Mouse (Mus musculus) heart, postnatal 0 days (tissue): ENCODE data around the gene Nt5c1b. TPM values are rescaled to one million over a fixed set of nuclear protein-coding genes. Genes with fewer than 3 reads are reported as not detected.

Experiments used
- ATAC-seq: fragments of 200-750 bp; cut with Nextera tagmentation; 2 replicates; pipeline ENCODE4 v1.8.0; 2017; ENCODE audit warnings: low read depth, moderate number of reproducible peaks, moderate library complexity; ENCODE audit not compliant: insufficient read depth
- DNase-seq: peaks from one replicate; pipeline ENCODE4 v3.0.0-alpha.2; 2016; ENCODE audit warnings: low spot score
- H3K27ac ChIP-seq: fragments of 300-500 bp; sonication (generic); 2 replicates; pipeline ENCODE4 v1.5.1; 2014; ENCODE audit warnings: low read depth, mild to moderate bottlenecking
- H3K27me3 ChIP-seq: fragments of 300-500 bp; sonication (generic); 2 replicates; pipeline ENCODE4 v1.6.1; 2014; ENCODE audit warnings: low read length, mixed read lengths; ENCODE audit not compliant: control insufficient read depth, insufficient read depth
- H3K36me3 ChIP-seq: fragments of 300-500 bp; sonication (generic); replicated peaks from 2 replicates; pipeline ENCODE4 v1.6.1; 2014; ENCODE audit warnings: low read length, mixed read lengths; ENCODE audit not compliant: control insufficient read depth, insufficient read depth
- H3K4me1 ChIP-seq: fragments of 300-500 bp; sonication (generic); 2 replicates; pipeline ENCODE4 v1.6.1; 2014; ENCODE audit warnings: antibody characterized with exemption; ENCODE audit not compliant: control insufficient read depth, insufficient read depth
- H3K4me2 ChIP-seq: fragments of 300-500 bp; sonication (generic); 2 replicates; pipeline ENCODE4 v1.6.1; 2014; ENCODE audit warnings: low read depth, mild to moderate bottlenecking, low read length, moderate library complexity
- H3K4me3 ChIP-seq: fragments of 300-500 bp; sonication (generic); 2 replicates; pipeline ENCODE4 v1.5.1; 2014; ENCODE audit warnings: low read depth, low read length
- H3K9ac ChIP-seq: fragments of 300-500 bp; sonication (generic); replicated peaks from 2 replicates; pipeline ENCODE4 v1.6.1; 2014; ENCODE audit warnings: low read depth, low read length, mixed read lengths
- H3K9me3 ChIP-seq: fragments of 300-500 bp; sonication (generic); replicated peaks from 2 replicates; pipeline ENCODE4 v1.6.1; 2016; ENCODE audit warnings: low read length; ENCODE audit not compliant: control insufficient read depth
- CTCF ChIP-seq: IDR thresholded peaks from 2 replicates; pipeline ENCODE4 v1.5.1; 2016; ENCODE audit warnings: antibody characterized with exemption, control low read depth, low read depth
- EP300 ChIP-seq: IDR thresholded peaks from 2 replicates; pipeline ENCODE4 v1.6.1; 2016; ENCODE audit warnings: antibody characterized with exemption, low read depth
- WGBS: fragments of 180-500 bp; shearing (Covaris S2); extraction: QIAGEN DNeasy Blood & Tissue Kit; methylation state at CpG from one replicate; pipeline ENCODE4 v1.1.7; 2014; 5-methylcytosine and 5-hydroxymethylcytosine counted together
- polyA plus RNA-seq: library from polyadenylated mRNA; unstranded; fragments of >200 nt; fragmentation: Nextera tagmentation; extraction: Ambion mirVana; gene quantifications from 2 replicates; pipeline ENCODE4 v1.2.1, GENCODE M21; 2015
- total RNA-seq: library from RNA; depleted of rRNA; stranded (reverse); fragments of >200 nt; gene quantifications from 2 replicates; pipeline ENCODE4 v1.2.3, GENCODE M21; 2014; ENCODE audit warnings: low replicate concordance; rRNA removed

Gene Nt5c1b
- total and polyA plus RNA-seq, 2 experiments from 2014 or later, result not detected

DNA sequence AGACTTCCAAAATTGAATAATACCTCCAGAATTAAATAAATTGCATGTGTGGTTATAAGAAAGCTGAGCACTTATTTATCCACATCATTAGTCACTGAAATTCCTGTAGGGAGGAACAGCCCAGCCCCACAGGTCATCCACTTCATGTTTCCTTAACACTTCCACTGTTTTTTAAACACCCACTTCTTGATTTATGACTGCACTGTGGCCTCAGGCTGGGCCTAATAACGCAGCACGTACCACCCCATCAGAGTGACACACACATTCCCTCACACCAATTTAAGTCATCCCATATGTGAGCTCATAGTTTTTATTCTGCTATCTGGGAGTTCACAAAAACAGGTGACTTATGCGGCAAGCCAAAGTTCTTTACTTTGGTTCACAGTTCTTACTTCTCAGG lies 52.6 kb downstream of the Nt5c1b start:
- ATAC-seq (no peak), DNase-seq (no peak)
- Histone ChIP-seq H3K9ac (no peak overlapping the region), H3K4me1 (no peaks in the 10 kb centered on the region), H3K36me3 (no peaks in the 10 kb centered on the region), H3K9me3 (no peaks in the 10 kb centered on the region), H3K4me3 (no peak overlapping the region), H3K4me2 (no peak overlapping the region), H3K27ac (no peak overlapping the region), H3K27me3 (no peaks in the 10 kb centered on the region)
- no peak for TF ChIP-seq EP300
- no peak for TF ChIP-seq CTCF
- WGBS, result 66% methylated on average over 3 of the region's 3 CpGs

DNA sequence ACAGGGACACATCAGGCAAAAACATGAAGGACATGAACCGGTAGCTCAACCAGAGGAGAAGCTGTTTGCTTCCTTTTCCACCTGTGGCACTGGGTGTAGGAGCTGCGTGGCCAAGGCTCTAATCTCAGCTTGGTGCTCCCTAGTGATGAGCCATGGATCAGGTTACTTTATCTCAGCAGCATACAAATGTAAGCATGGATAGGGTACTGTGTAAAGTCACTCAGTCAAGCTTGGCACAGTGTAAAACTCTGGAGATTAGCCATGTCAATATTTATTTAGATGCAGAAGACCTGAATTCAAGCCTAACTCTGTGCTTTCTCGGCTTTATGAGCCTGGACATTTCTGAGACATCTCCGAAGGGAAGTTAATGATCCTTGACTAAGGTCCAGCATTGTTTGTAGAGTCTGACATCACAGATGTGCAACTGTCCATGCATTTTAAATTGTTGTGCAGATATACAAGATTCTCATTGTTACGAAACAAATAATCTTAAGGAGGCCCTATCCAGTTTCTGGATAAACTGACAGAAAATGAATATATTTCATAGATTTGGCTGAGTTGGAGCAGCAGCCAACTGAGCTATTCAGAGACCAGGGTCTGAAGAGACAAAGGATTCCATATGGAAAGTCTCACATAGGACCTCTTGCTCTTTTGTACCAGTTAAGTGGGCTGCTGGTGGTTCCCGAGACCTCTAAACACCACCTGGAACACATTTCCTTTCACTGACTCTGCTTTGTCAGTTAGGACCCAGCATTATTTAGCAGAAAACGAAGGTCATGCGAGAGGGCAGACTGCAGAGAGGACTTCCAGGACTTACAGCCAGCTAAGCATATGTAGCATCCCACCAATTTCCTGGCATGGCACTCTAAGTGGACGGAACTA lies 56.5 kb downstream of the Nt5c1b start:
- H3K36me3 ChIP-seq, result no peaks in the 10 kb centered on the region
- no peak overlapping the region for H3K27ac ChIP-seq
- WGBS, result 73% methylated on average over 9 of the region's 9 CpGs
- no peak overlapping the region for H3K4me3 ChIP-seq
- no peak overlapping the region for H3K4me2 ChIP-seq
- H3K4me1 ChIP-seq, result no peaks in the 10 kb centered on the region
- TF ChIP-seq EP300 (no peak), CTCF (no peak)
- H3K9me3 ChIP-seq, result no peaks in the 10 kb centered on the region
- no peak for DNase-seq
- no peak for ATAC-seq
- H3K27me3 ChIP-seq, result no peaks in the 10 kb centered on the region
- H3K9ac ChIP-seq, result no peak overlapping the region

DNA sequence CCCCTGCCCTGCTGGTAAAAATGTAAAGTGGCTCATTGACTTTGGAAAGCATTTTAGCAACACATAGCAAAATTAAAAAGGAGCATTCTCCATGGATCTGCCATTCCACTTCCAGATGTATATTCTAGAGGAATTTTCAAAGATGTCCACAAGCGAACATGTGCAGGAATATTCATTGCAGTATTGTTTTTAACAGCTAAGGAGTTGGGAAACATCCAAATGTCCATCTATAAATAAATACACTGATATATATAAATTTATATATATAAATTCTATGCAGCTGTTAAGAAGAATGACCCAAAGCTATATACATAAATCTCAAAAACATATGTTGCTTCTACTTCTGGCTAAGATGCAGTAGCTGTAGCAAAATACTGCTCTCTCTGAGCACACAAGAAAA lies 61.2 kb downstream of the Nt5c1b start:
- no peak overlapping the region for H3K27ac ChIP-seq
- TF ChIP-seq EP300, result no peak
- TF ChIP-seq CTCF, result no peak
- no peak for DNase-seq
- WGBS, result 86% methylated on average over 1 of the region's 1 CpGs
- H3K36me3 ChIP-seq, result no peaks in the 10 kb centered on the region
- H3K4me1 ChIP-seq, result no peaks in the 10 kb centered on the region
- no peak overlapping the region for H3K4me2 ChIP-seq
- H3K9me3 ChIP-seq, result no peaks in the 10 kb centered on the region
- H3K27me3 ChIP-seq, result no peaks in the 10 kb centered on the region
- no peak for ATAC-seq
- H3K9ac ChIP-seq, result no peak overlapping the region
- no peak overlapping the region for H3K4me3 ChIP-seq

DNA sequence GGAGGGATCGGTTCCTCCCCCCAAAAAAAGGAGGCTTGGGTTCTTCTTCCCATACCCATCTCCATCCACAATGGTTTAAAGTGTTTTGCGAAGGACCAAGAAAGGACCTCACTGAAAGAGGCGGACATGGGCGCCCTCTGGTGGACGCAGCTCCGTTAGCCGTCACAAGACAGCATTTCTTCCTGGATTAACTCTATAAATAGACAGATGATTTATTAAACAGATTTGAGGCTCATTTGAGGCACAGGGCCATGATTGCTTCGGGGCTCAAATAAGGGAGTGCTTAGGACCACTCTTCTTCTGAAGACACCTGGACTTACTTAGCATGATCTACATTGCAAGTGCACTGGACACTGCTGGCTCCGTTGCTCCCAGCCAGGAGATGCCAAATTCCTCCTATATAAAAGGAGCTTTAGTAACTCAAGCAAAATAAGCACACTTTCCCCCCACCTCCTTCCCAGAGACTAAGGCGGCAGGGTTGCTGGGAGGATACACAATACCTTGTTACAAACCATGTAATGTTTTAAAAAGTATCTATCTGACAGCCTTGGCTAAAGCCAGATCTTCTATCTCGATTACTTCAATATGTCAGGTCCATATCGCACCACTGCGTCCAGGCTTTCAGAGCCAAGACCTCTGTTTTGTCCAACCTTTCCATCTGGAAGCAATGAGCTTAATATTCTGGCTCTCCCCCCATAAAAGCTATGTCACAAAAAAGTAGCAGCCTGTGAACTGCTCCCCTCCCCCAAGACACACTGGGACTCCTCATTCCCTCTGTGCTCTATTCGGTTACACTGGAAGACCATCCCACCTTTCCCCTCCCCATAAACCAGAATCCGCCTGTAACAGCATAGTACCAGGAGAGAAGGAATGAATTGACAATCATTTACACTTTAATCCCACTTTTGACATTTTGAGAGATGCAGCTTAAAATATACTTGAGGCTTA lies 68.6 kb downstream of the Nt5c1b start:
- H3K4me3 ChIP-seq, result no peak overlapping the region
- no peaks in the 10 kb centered on the region for H3K27me3 ChIP-seq
- no peaks in the 10 kb centered on the region for H3K9me3 ChIP-seq
- H3K4me1 ChIP-seq, result no peaks in the 10 kb centered on the region
- TF ChIP-seq CTCF (peak; percentile 92), EP300 (no peak)
- no peak overlapping the region for H3K27ac ChIP-seq
- 29% methylated on average over 15 of the region's 15 CpGs for WGBS
- no peak overlapping the region for H3K4me2 ChIP-seq
- ATAC-seq, result peak; percentile 39; the same call in 1 of the 2 replicates
- H3K9ac ChIP-seq, result no peak overlapping the region
- no peaks in the 10 kb centered on the region for H3K36me3 ChIP-seq
- DNase-seq, result peak; percentile 73

Other genes with a start within 250 kb of the Nt5c1b start
- gene Rdh14, start 20.8 kb downstream of the Nt5c1b start, total RNA-seq, result 56.9 and 68.1 TPM in 2 replicates
- gene Rdh14, start 20.8 kb downstream of the Nt5c1b start, polyA plus RNA-seq, result 90.7 and 97.2 TPM in 2 replicates